9 mouse cellular contexts compared by ENCODE assay signal in genomic region chr8:3754261-3754850, GRCm38 (mm10). TPM values are rescaled to one million over a fixed set of nuclear protein-coding genes. Genes with fewer than 3 reads are reported as not detected.
DNase-seq lines count a peak whose midpoint lies in the region; ATAC-seq lines count a peak whose summit lies in the region.
"Had no signal": no experiment of that assay in that cellular context is flagged by ENCODE, and none has a peak within 500 bp of the region (broad histone marks: within the 10 kb centered on the region; RNA-seq: fewer than 3 reads in every experiment).

No protein-coding gene starts in this region.

- H3K36me3 ChIP-seq in heart, embryonic 11.5 days (ENCODE audit: control insufficient read depth, insufficient read depth, low read length), result no peaks in the 10 kb centered on the region
- H3K36me3 ChIP-seq in limb, embryonic 13.5 days, result no peaks in the 10 kb centered on the region
- H3K36me3 ChIP-seq in midbrain, embryonic 16.5 days (ENCODE audit: control insufficient read depth, insufficient read depth, low read length), result no peaks in the 10 kb centered on the region
- H3K36me3 ChIP-seq in stomach, embryonic 15.5 days, result no peaks in the 10 kb centered on the region

- no peaks in the 10 kb centered on the region for H3K27me3 ChIP-seq in heart, embryonic 11.5 days (ENCODE audit: control insufficient read depth, insufficient read depth, low read length)
- no peaks in the 10 kb centered on the region for H3K27me3 ChIP-seq in limb, embryonic 13.5 days
- no peaks in the 10 kb centered on the region for H3K27me3 ChIP-seq in midbrain, embryonic 16.5 days (ENCODE audit: control insufficient read depth, insufficient read depth, low read depth, low read length)
- no peaks in the 10 kb centered on the region for H3K27me3 ChIP-seq in stomach, embryonic 15.5 days (replicated peaks)

- H3K9ac ChIP-seq in heart, embryonic 11.5 days (ENCODE audit: low read depth, low read length), result no peak overlapping the region
- no peak overlapping the region for H3K9ac ChIP-seq in limb, embryonic 13.5 days
- H3K9ac ChIP-seq in midbrain, embryonic 16.5 days (ENCODE audit: low read depth, low read length), result no peak overlapping the region
- H3K9ac ChIP-seq in stomach, embryonic 15.5 days, result no peak overlapping the region

- H3K4me1 ChIP-seq in heart, embryonic 11.5 days (ENCODE audit: control insufficient read depth, insufficient read depth, low read length), result no peaks in the 10 kb centered on the region
- no peaks in the 10 kb centered on the region for H3K4me1 ChIP-seq in limb, embryonic 13.5 days
- no peaks in the 10 kb centered on the region for H3K4me1 ChIP-seq in midbrain, embryonic 16.5 days (ENCODE audit: control insufficient read depth, insufficient read depth, low read length)
- H3K4me1 ChIP-seq in stomach, embryonic 15.5 days, result no peaks in the 10 kb centered on the region

- H3K9me3 ChIP-seq in heart, embryonic 11.5 days (replicated peaks; ENCODE audit: control insufficient read depth, low read length), result peaks cover 4% of the 10 kb centered on the region
- peaks cover 7% of the 10 kb centered on the region; the same call in 1 of the 2 replicates for H3K9me3 ChIP-seq in limb, embryonic 13.5 days
- H3K9me3 ChIP-seq in midbrain, embryonic 16.5 days (replicated peaks; ENCODE audit: control insufficient read depth, low read length, poor library complexity, severe bottlenecking), result peaks cover 12% of the 10 kb centered on the region; the same call in 1 of the 2 replicates
- no peaks in the 10 kb centered on the region for H3K9me3 ChIP-seq in stomach, embryonic 15.5 days

- no peak overlapping the region for H3K27ac ChIP-seq in heart, embryonic 11.5 days (ENCODE audit: low read depth, low read length)
- H3K27ac ChIP-seq in limb, embryonic 13.5 days, result no peak overlapping the region
- H3K27ac ChIP-seq in midbrain, embryonic 16.5 days (ENCODE audit: low read length), result no peak overlapping the region
- no peak overlapping the region for H3K27ac ChIP-seq in stomach, embryonic 15.5 days

- DNase-seq in heart, postnatal 25 days (ENCODE audit: low spot score), result no peak
- peak; percentile 73 for DNase-seq in adrenal gland, postnatal 25 days

- no peak overlapping the region for H3K4me3 ChIP-seq in heart, embryonic 11.5 days (ENCODE audit: low read depth, low read length)
- no peak overlapping the region for H3K4me3 ChIP-seq in limb, embryonic 13.5 days
- H3K4me3 ChIP-seq in midbrain, embryonic 16.5 days (ENCODE audit: low read depth, low read length), result no peak overlapping the region
- H3K4me3 ChIP-seq in stomach, embryonic 15.5 days (replicated peaks), result no peak overlapping the region

- WGBS in heart, embryonic 11.5 days (ENCODE audit: insufficient replicate concordance), result 63% methylated on average over 18 of the region's 18 CpGs
- WGBS in limb, embryonic 13.5 days, result 72% methylated on average over 18 of the region's 18 CpGs
- WGBS in midbrain, embryonic 16.5 days, result 63% methylated on average over 18 of the region's 18 CpGs
- 74% methylated on average over 18 of the region's 18 CpGs for WGBS in stomach, embryonic 15.5 days

- no peak overlapping the region for H3K4me2 ChIP-seq in heart, embryonic 11.5 days
- no peak overlapping the region for H3K4me2 ChIP-seq in limb, embryonic 13.5 days (replicated peaks)
- no peak overlapping the region for H3K4me2 ChIP-seq in midbrain, embryonic 16.5 days (ENCODE audit: low read length)
- no peak overlapping the region for H3K4me2 ChIP-seq in stomach, embryonic 15.5 days

- intact Hi-C loops in heart, postnatal 25 days (cut with DNase I), result no loop called here

- peak; percentile 100 for ATAC-seq in heart, embryonic 11.5 days (replicated peaks; ENCODE audit: insufficient number of reproducible peaks, low FRiP score, low TSS enrichment)
- peak; percentile 100 for ATAC-seq in erythroblast, adult 5-6 weeks (replicated peaks; ENCODE audit: low FRiP score, poor library complexity, severe bottlenecking)
- ATAC-seq in hematopoietic stem cell, adult 5-6 weeks (replicated peaks in 1 of 2; ENCODE audit: insufficient read depth in 1 of 2, low FRiP score in 2 of 2, low TSS enrichment in 1 of 2, low read depth in 1 of 2, poor library complexity in 2 of 2, severe bottlenecking in 2 of 2), result peak; percentile 97 to 99
- peak; percentile 98 for ATAC-seq in limb, embryonic 13.5 days (ENCODE audit: low FRiP score, low read depth)
- ATAC-seq in midbrain, embryonic 16.5 days, result peak; percentile 98
- ATAC-seq in stomach, embryonic 15.5 days (ENCODE audit: insufficient read depth, low FRiP score, low read depth), result peak; percentile 100

RNA-seq across cellular contexts. Expression of gene Cd209a, which starts 5.6 kb away (rescaled TPM):
- not detected in 2 replicates for polyA plus RNA-seq in heart, embryonic 11.5 days (2014; fragmentation: Nextera tagmentation; extraction: Ambion mirVana)
- under 1 TPM; 0.22 to 0.42 TPM for total RNA-seq in heart, postnatal 25 days (2021)
- not detected in 2 replicates for total RNA-seq in adrenal gland, postnatal 25 days (2021)
- total RNA-seq in erythroblast, adult 5-6 weeks (2015; ENCODE audit: low replicate concordance), result 0.77 and 5.2 TPM in 2 replicates
- total RNA-seq in erythroblast, adult 5-6 weeks (2017; ENCODE audit: low replicate concordance), result 2.6 and 3.8 TPM in 2 replicates
- total RNA-seq in hematopoietic stem cell, adult 5-6 weeks (2017), result 1.7 and 1.8 TPM in 2 replicates
- 0.23 and 0.47 TPM in 2 replicates for polyA plus RNA-seq in limb, embryonic 13.5 days (2015; fragmentation: Nextera tagmentation; extraction: Ambion mirVana)
- polyA plus RNA-seq in midbrain, embryonic 16.5 days (2015; fragmentation: Nextera tagmentation; extraction: Ambion mirVana), result not detected in 2 replicates
- polyA plus RNA-seq in stomach, embryonic 15.5 days (2015; fragmentation: Nextera tagmentation; extraction: Ambion mirVana), result 0.21 and 0.35 TPM in 2 replicates
- polyA plus RNA-seq: testis, adult 2 months had no signal

RNA-seq across cellular contexts. Expression of gene Clec4g, which starts 33.9 kb away (rescaled TPM):
- 4.1 and 4.6 TPM in 2 replicates for polyA plus RNA-seq in heart, embryonic 11.5 days (2014; fragmentation: Nextera tagmentation; extraction: Ambion mirVana)
- total RNA-seq in heart, postnatal 25 days (2021), result under 1 TPM; 0.65 to 0.67 TPM
- total RNA-seq in adrenal gland, postnatal 25 days (2021), result not detected in 2 replicates
- not detected in 2 replicates for total RNA-seq in erythroblast, adult 5-6 weeks (2015; ENCODE audit: low replicate concordance)
- total RNA-seq in erythroblast, adult 5-6 weeks (2017; ENCODE audit: low replicate concordance), result not detected in 2 replicates
- 0.81 TPM in 1 of 2 replicates, not detected in the other for total RNA-seq in hematopoietic stem cell, adult 5-6 weeks (2017)
- not detected in 2 replicates for polyA plus RNA-seq in limb, embryonic 13.5 days (2015; fragmentation: Nextera tagmentation; extraction: Ambion mirVana)
- not detected in 2 replicates for polyA plus RNA-seq in midbrain, embryonic 16.5 days (2015; fragmentation: Nextera tagmentation; extraction: Ambion mirVana)
- 0.35 TPM in 1 of 2 replicates, not detected in the other for polyA plus RNA-seq in stomach, embryonic 15.5 days (2015; fragmentation: Nextera tagmentation; extraction: Ambion mirVana)
